Mouse (Mus musculus): Measurements from ENCODE around the gene Cxcr1. TPM values are rescaled to one million over a fixed set of nuclear protein-coding genes. Genes with fewer than 3 reads are reported as not detected.
"Not testable (repeated sequence)": the region's sequence is repeated elsewhere in the genome, so short reads cannot be mapped to it uniquely, and the experiment has no call there.

The Cxcr1 gene
- polyA plus RNA-seq, 1 experiment = not detected

DNA sequence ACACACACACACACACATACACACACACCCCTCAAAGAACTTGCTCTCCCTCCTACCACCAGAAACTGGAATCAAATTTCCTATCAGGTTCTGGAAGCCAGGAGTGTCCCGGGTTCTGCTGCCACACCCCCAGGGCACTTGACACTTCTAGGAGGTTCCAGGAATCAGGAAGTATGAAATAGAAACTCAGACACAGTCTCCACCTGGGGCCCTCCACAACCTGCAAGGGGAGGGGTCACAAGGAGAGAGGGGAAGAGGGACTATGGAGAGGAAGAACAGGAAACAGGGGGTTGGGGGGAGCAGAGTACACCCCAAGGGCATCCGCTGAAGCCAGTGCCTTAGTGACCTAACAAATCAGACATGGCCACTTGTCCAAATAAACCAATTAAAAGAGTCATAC lies 13.0 kb downstream of the Cxcr1 start:
- H3K4me1 ChIP-seq (ENCODE audit: control insufficient read depth) = no peaks in the 10 kb centered on the region
- TF ChIP-seq TAL1 (IDR thresholded peaks at IDR 0.05; ENCODE audit: low read length) (no peak), GATA1 (IDR thresholded peaks at IDR 0.05; ENCODE audit: low read length) (no peak)
- no peaks in the 10 kb centered on the region for H3K36me3 ChIP-seq (ENCODE audit: control insufficient read depth)
- no peaks in the 10 kb centered on the region for H3K9me3 ChIP-seq (ENCODE audit: control insufficient read depth, low read length)
- H3K27me3 ChIP-seq (ENCODE audit: control insufficient read depth) = no peaks in the 10 kb centered on the region
- H3K4me3 ChIP-seq (replicated peaks) = no peak overlapping the region

DNA sequence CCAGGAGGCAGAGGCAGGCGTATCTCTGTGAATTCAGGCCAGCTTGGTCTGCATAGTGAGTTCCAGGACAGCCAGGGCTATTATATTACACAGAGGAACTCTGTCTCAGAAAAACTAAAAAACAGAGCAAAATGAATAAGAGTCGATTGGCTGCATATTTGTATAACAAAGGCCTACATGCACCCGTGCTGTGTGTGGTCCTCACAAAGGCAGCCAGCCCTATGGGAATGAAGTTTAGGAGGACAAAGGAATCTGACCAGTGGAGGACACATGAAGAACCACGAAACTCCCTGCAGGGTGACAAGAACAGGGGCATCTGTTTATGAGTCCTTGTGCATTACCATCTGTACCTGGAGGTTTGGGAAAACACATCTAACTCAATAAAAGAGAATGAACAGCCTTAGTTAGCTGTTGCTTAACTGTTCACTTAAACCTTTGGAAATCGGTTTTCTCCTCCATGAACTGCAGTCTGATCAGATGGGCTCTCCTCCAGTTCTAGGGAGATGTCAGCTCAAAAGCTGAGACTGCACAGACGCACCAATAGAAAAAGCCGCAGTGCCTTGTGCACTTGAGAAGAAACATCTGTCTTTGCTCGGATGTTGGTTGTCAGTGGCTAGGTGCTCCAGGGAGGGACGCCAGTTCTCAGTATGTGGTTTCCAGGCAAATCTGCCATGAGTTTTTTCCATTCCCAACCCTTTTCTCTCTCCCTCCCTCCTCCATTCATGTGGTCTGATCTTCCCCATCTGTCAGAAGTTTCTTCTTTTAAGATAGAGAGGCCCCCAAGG lies 14.6 kb downstream of the Cxcr1 start:
- TF ChIP-seq GATA1 (IDR thresholded peaks at IDR 0.05; ENCODE audit: low read length) (no peak), TAL1 (IDR thresholded peaks at IDR 0.05; ENCODE audit: low read length) (no peak)
- H3K4me1 ChIP-seq (ENCODE audit: control insufficient read depth) = no peaks in the 10 kb centered on the region

GRCm38 (mm10) chr1:74178618-74179017 lies 15.8 kb downstream of the Cxcr1 start:
- no peaks in the 10 kb centered on the region for H3K27me3 ChIP-seq (ENCODE audit: control insufficient read depth)
- no peaks in the 10 kb centered on the region for H3K4me1 ChIP-seq (ENCODE audit: control insufficient read depth)
- no peak overlapping the region for H3K4me3 ChIP-seq (replicated peaks)
- no peaks in the 10 kb centered on the region for H3K9me3 ChIP-seq (ENCODE audit: control insufficient read depth, low read length)
- no peaks in the 10 kb centered on the region for H3K36me3 ChIP-seq (ENCODE audit: control insufficient read depth)
- no peak for TF ChIP-seq TAL1 (IDR thresholded peaks at IDR 0.05; ENCODE audit: low read length)
- no peak for TF ChIP-seq GATA1 (IDR thresholded peaks at IDR 0.05; ENCODE audit: low read length)

More for the DNA sequence above, 14.6 kb downstream of the Cxcr1 start:
- Histone ChIP-seq H3K27me3 (ENCODE audit: control insufficient read depth) (no peaks in the 10 kb centered on the region), H3K4me3 (replicated peaks) (no peak overlapping the region), H3K36me3 (ENCODE audit: control insufficient read depth) (no peaks in the 10 kb centered on the region), H3K9me3 (ENCODE audit: control insufficient read depth, low read length) (no peaks in the 10 kb centered on the region)

- Histone ChIP-seq H3K27me3 (ENCODE audit: control insufficient read depth) (no peaks in the 10 kb centered on the region), H3K36me3 (ENCODE audit: control insufficient read depth) (no peaks in the 10 kb centered on the region), H3K9me3 (ENCODE audit: control insufficient read depth, low read length) (no peaks in the 10 kb centered on the region), H3K4me1 (ENCODE audit: control insufficient read depth) (peaks cover 2% of the 10 kb centered on the region), H3K4me3 (replicated peaks) (no peak overlapping the region)
- TF ChIP-seq GATA1 (IDR thresholded peaks at IDR 0.05; ENCODE audit: low read length) (no peak), TAL1 (IDR thresholded peaks at IDR 0.05; ENCODE audit: low read length) (no peak)
Measured at GRCm38 (mm10) chr1:74175731-74176130, 18.7 kb downstream of the Cxcr1 start.

DNA sequence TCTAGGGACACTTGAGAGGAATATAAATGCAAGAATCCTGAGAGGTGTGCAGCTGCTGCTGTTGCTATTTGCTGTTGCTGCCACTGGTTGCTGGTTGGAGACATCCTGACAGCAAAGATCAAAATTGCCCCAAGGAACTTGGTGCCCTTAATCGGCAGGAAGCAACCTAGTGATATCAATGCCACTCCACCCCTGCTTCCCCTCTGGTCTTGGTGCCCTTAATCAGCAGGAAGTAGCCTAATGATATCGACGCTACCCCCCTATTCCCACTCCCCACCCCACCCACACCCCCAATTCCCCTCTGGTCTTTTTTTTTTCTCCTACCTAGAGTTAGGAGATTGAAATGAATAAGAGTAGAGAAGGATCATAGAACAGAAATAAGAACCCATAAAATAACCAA lies 21.7 kb downstream of the Cxcr1 start:
- no peak for TF ChIP-seq GATA1 (IDR thresholded peaks at IDR 0.05; ENCODE audit: low read length)
- no peaks in the 10 kb centered on the region for H3K9me3 ChIP-seq (ENCODE audit: control insufficient read depth, low read length)
- no peaks in the 10 kb centered on the region for H3K27me3 ChIP-seq (ENCODE audit: control insufficient read depth)
- H3K36me3 ChIP-seq (ENCODE audit: control insufficient read depth) = no peaks in the 10 kb centered on the region
- H3K4me1 ChIP-seq (ENCODE audit: control insufficient read depth) = peaks cover 2% of the 10 kb centered on the region
- H3K4me3 ChIP-seq (replicated peaks) = no peak overlapping the region

GRCm38 (mm10) chr1:74169721-74170120 lies 24.7 kb downstream of the Cxcr1 start:
- Histone ChIP-seq H3K9me3 (ENCODE audit: control insufficient read depth, low read length) (no peaks in the 10 kb centered on the region), H3K27me3 (ENCODE audit: control insufficient read depth) (no peaks in the 10 kb centered on the region), H3K4me1 (ENCODE audit: control insufficient read depth) (peaks cover 2% of the 10 kb centered on the region), H3K4me3 (replicated peaks) (no peak overlapping the region), H3K36me3 (ENCODE audit: control insufficient read depth) (no peaks in the 10 kb centered on the region)
- TF ChIP-seq GATA1 (IDR thresholded peaks at IDR 0.05; ENCODE audit: low read length) (no peak), TAL1 (IDR thresholded peaks at IDR 0.05; ENCODE audit: low read length) (no peak)

- Histone ChIP-seq H3K4me3 (replicated peaks) (no peak overlapping the region), H3K9me3 (ENCODE audit: control insufficient read depth, low read length) (no peaks in the 10 kb centered on the region), H3K36me3 (ENCODE audit: control insufficient read depth) (no peaks in the 10 kb centered on the region), H3K27me3 (ENCODE audit: control insufficient read depth) (no peaks in the 10 kb centered on the region), H3K4me1 (ENCODE audit: control insufficient read depth) (no peaks in the 10 kb centered on the region)
- TF ChIP-seq TAL1 (IDR thresholded peaks at IDR 0.05; ENCODE audit: low read length) = no peak
- TF ChIP-seq GATA1 (IDR thresholded peaks at IDR 0.05; ENCODE audit: low read length) = no peak
Measured at GRCm38 (mm10) chr1:74167136-74167535, 27.3 kb downstream of the Cxcr1 start.

DNA sequence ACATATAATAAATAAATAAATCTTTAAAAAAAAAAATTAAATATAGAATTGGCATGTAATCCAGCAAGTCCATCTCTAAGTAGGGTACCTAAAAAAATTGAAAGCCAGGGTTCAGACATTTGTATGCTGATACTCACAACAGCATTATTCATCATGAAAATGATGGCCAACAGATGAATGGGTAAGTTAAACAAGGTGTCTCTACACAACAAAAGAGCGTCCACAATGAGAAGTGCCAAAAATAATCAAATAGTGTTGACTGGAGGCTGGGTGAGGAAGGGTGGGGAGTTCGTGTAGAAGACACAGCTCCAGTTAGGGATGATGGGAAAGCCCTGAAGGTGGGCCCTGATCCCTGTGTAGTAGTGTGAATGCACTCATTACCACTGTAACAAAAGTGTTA lies 34.4 kb downstream of the Cxcr1 start:
- Histone ChIP-seq H3K4me3 (replicated peaks) (no peak overlapping the region), H3K9me3 (ENCODE audit: control insufficient read depth, low read length) (no peaks in the 10 kb centered on the region), H3K4me1 (ENCODE audit: control insufficient read depth) (no peaks in the 10 kb centered on the region), H3K27me3 (ENCODE audit: control insufficient read depth) (no peaks in the 10 kb centered on the region; the same call in 1 of the 2 replicates), H3K36me3 (ENCODE audit: control insufficient read depth) (no peaks in the 10 kb centered on the region)
- TF ChIP-seq GATA1 (IDR thresholded peaks at IDR 0.05; ENCODE audit: low read length) (no peak), TAL1 (IDR thresholded peaks at IDR 0.05; ENCODE audit: low read length) (no peak)

GRCm38 (mm10) chr1:74159613-74160012 lies 34.8 kb downstream of the Cxcr1 start:
- not testable (repeated sequence) for H3K9me3 ChIP-seq (ENCODE audit: control insufficient read depth, low read length); H3K27me3 ChIP-seq (ENCODE audit: control insufficient read depth); H3K4me1 ChIP-seq (ENCODE audit: control insufficient read depth); H3K36me3 ChIP-seq (ENCODE audit: control insufficient read depth); H3K4me3 ChIP-seq (replicated peaks)

All from erythroblast, embryonic 14.5 days (primary cell).